Mouse (Mus musculus): Measurements from ENCODE around the gene Olfr774.
A peak's percentile ranks its signal among the peaks of the same experiment; 100 is the strongest.
"Not testable (repeated sequence)": the region's sequence is repeated elsewhere in the genome, so short reads cannot be mapped to it uniquely, and the experiment has no call there.

Gene Olfr774

GRCm38 (mm10) chr10:129235904-129236303 lies at the start of gene Olfr774:
TSS of gene Olfr774 (plus strand) at chr10:129236204.
- no peak for DNase-seq (ENCODE audit: low read depth, low spot score)

GRCm38 (mm10) chr10:129187319-129187718 lies 48.7 kb upstream of the Olfr774 start, which contains the start of gene Olfr773:
TSS of gene Olfr773 (minus strand) at chr10:129187419.
- DNase-seq (ENCODE audit: low read depth, low spot score), result not testable (repeated sequence)

GRCm38 (mm10) chr10:129230737-129231136 lies 5.3 kb upstream of the Olfr774 start:
- DNase-seq (ENCODE audit: low read depth, low spot score), result peak; percentile 39

- no peak for DNase-seq (ENCODE audit: low read depth, low spot score)
Observed at GRCm38 (mm10) chr10:129248112-129248511, 12.1 kb downstream of the Olfr774 start, which contains the start of gene Olfr775. TSS of gene Olfr775 (plus strand) at chr10:129248412.

- DNase-seq (ENCODE audit: low read depth, low spot score), result no peak
Observed at GRCm38 (mm10) chr10:129258827-129259226, 22.8 kb downstream of the Olfr774 start, which contains the start of gene Olfr776. TSS of gene Olfr776 (plus strand) at chr10:129259127.

GRCm38 (mm10) chr10:129271081-129271535 lies 35.1 kb downstream of the Olfr774 start, which contains the start of gene Olfr777:
TSS of gene Olfr777 (minus strand) at chr10:129271485.
- DNase-seq (ENCODE audit: low read depth, low spot score), result no peak
